Mouse (Mus musculus) lung, postnatal 10 days (tissue): ENCODE data around the gene Arhgap42.

ENCODE experiments used
- DNase-seq: peaks from one replicate; pipeline ENCODE4 v3.0.0; 2021

Gene Arhgap42

GRCm38 (mm10) chr9:9001170-9001569, 237.7 kb downstream of the Arhgap42 start:
- no peak for DNase-seq

- no peak for DNase-seq
These were observed 242.4 kb downstream of the Arhgap42 start for GRCm38 (mm10) chr9:8996494-8996893.

- DNase-seq = no peak
These were observed 256.6 kb downstream of the Arhgap42 start for GRCm38 (mm10) chr9:8982315-8982714.

GRCm38 (mm10) chr9:8977775-8978174, 261.1 kb downstream of the Arhgap42 start:
- no peak for DNase-seq

- DNase-seq = no peak
These were observed 267.4 kb downstream of the Arhgap42 start, which contains the start of gene Gm16485 for GRCm38 (mm10) chr9:8971491-8971890. Gene Gm16485 (plus strand): TSS chr9:8971791.

GRCm38 (mm10) chr9:8970240-8970639, 268.7 kb downstream of the Arhgap42 start:
- peak; percentile 70 for DNase-seq

GRCm38 (mm10) chr9:8964512-8965133, 274.3 kb downstream of the Arhgap42 start:
- DNase-seq = peak; percentile 53

- DNase-seq = no peak
These were observed 285.6 kb downstream of the Arhgap42 start for GRCm38 (mm10) chr9:8953306-8953705.
